Comparison of ENCODE assay signal across 14 mouse cellular contexts in the genomic region with DNA sequence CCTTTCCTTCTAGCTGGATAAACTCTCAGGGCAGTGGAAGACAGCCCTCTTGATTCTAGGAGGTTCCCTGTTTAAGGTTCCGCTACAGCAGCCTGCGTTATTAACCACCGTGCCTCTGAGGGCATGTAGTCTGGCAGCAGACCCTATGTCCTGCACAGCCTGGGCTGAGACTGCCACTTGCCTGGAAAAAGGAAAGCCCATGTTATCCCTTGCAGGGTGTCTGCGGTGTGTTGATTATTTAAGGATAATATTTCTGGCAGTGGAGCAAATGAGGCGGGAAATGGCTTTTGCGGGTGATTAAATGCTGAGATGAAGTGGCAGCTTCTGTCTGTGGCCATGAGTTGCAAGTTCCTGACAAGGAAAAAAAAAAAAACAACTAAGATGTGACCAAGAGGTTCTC.
"Had no signal": no experiment of that assay in that cellular context is flagged by ENCODE, and none has a peak within 500 bp of the region (broad histone marks: within the 10 kb centered on the region; RNA-seq: fewer than 3 reads in every experiment).

No protein-coding gene starts in this region.

- ATAC-seq: intestine, postnatal 0 days had no signal

- H3K9ac ChIP-seq: liver, embryonic 13.5 days; stomach, embryonic 15.5 days had no signal

- H3K4me2 ChIP-seq: liver, embryonic 13.5 days; midbrain, embryonic 11.5 days; stomach, embryonic 15.5 days had no signal

- H3K4me1 ChIP-seq: liver, embryonic 13.5 days; stomach, embryonic 15.5 days had no signal

- H3K4me3 ChIP-seq: left cerebral cortex, adult 2 months; liver, embryonic 13.5 days; stomach, embryonic 15.5 days had no signal

- H3K27ac ChIP-seq: left cerebral cortex, adult 2 months; liver, embryonic 13.5 days; stomach, embryonic 15.5 days had no signal

- H3K27me3 ChIP-seq: liver, embryonic 13.5 days; stomach, embryonic 15.5 days had no signal

- DNase-seq: kidney, postnatal 25 days; layer of hippocampus, postnatal 36 days; liver, embryonic 13.5 days; lung, adult 2 months; lung, postnatal 14 days; lung, postnatal 4 days; midbrain, embryonic 14.5 days; right cerebral cortex, postnatal 25 days; spleen, adult 18-20 months; thymus, postnatal 25 days had no signal

- H3K36me3 ChIP-seq: liver, embryonic 13.5 days; stomach, embryonic 15.5 days had no signal

- H3K9me3 ChIP-seq: stomach, embryonic 15.5 days had no signal
